Mouse (Mus musculus) C2C12 (cell line): ENCODE results near the gene Sacm1l. TPM values are rescaled to one million over a fixed set of nuclear protein-coding genes. Genes with fewer than 3 reads are reported as not detected.

ENCODE experiments used
- H3K27me3 ChIP-seq: one replicate; pipeline ENCODE4 v1.6.1; 2011; ENCODE audit not compliant: control insufficient read depth, insufficient read depth, insufficient read length
- H3K36me3 ChIP-seq: one replicate; pipeline ENCODE4 v1.6.1; 2011; ENCODE audit not compliant: control insufficient read depth, insufficient read depth
- H3K4me3 ChIP-seq: one replicate; pipeline ENCODE4 v1.5.1; 2011; ENCODE audit warnings: mild to moderate bottlenecking, control low read depth; ENCODE audit not compliant: poor library complexity, insufficient read depth, severe bottlenecking
- H3K79me2 ChIP-seq: one replicate; pipeline ENCODE4 v1.6.1; 2011; ENCODE audit not compliant: control insufficient read depth, insufficient read depth
- H3K79me3 ChIP-seq: one replicate; pipeline ENCODE4 v1.6.1; 2011; ENCODE audit warnings: low read depth, control low read depth
- H3ac ChIP-seq: one replicate; pipeline ENCODE3; 2011; ENCODE audit warnings: low read depth; ENCODE audit not compliant: control insufficient read depth, insufficient read length
- CEBPB ChIP-seq: IDR thresholded peaks from one replicate; pipeline ENCODE4 v1.6.1; 2011; ENCODE audit warnings: low read depth, mild to moderate bottlenecking, control low read depth, moderate library complexity
- CTCF ChIP-seq: IDR thresholded peaks from one replicate; pipeline ENCODE4 v1.5.1; 2011; ENCODE audit not compliant: control insufficient read depth, insufficient read depth, insufficient read length
- FOSL1 ChIP-seq: IDR thresholded peaks from one replicate; pipeline ENCODE4 v1.8.0; 2011; ENCODE audit warnings: mild to moderate bottlenecking, low read length; ENCODE audit not compliant: poor library complexity, insufficient read depth, severe bottlenecking
- MAX ChIP-seq: IDR thresholded peaks from one replicate; pipeline ENCODE4 v1.6.1; 2011; ENCODE audit warnings: mild to moderate bottlenecking, control low read depth
- MYOD1 ChIP-seq: IDR thresholded peaks from one replicate; pipeline ENCODE4 v1.6.1; 2011; ENCODE audit warnings: low read depth; ENCODE audit not compliant: control insufficient read depth, insufficient read length
- MYOG ChIP-seq: IDR thresholded peaks from one replicate; pipeline ENCODE4 v1.6.1; 2011; ENCODE audit not compliant: control insufficient read depth, insufficient read length; ENCODE audit errors: extremely low read depth
- USF1 ChIP-seq: IDR thresholded peaks from one replicate; pipeline ENCODE4 v1.6.1; 2011; ENCODE audit warnings: low read depth, mild to moderate bottlenecking, control low read depth, moderate library complexity
- polyA plus RNA-seq: library from polyadenylated mRNA; unstranded; fragments of >200 nt; fragmentation: generic; extraction: Trizol; gene quantifications from one replicate; pipeline ENCODE4 v1.2.1, GENCODE M21; 2012; ENCODE audit warnings: missing spikeins

Gene Sacm1l
- polyA plus RNA-seq, 1 experiment: 9.1 TPM

GRCm38 (mm10) chr9:123510926-123511325, 18.6 kb upstream of the Sacm1l start:
- no peak overlapping the region for H3K4me3 ChIP-seq
- H3ac ChIP-seq: no peak overlapping the region
- peaks cover 5% of the 10 kb centered on the region for H3K79me3 ChIP-seq
- no peak for TF ChIP-seq MYOD1
- TF ChIP-seq MAX: no peak
- no peak for TF ChIP-seq CTCF
- no peak for TF ChIP-seq USF1
- no peak for TF ChIP-seq CEBPB
- TF ChIP-seq FOSL1: no peak
- no peak for TF ChIP-seq MYOG
- H3K27me3 ChIP-seq: no peaks in the 10 kb centered on the region
- peaks cover 40% of the 10 kb centered on the region for H3K36me3 ChIP-seq
- H3K79me2 ChIP-seq: peaks cover 8% of the 10 kb centered on the region

DNA sequence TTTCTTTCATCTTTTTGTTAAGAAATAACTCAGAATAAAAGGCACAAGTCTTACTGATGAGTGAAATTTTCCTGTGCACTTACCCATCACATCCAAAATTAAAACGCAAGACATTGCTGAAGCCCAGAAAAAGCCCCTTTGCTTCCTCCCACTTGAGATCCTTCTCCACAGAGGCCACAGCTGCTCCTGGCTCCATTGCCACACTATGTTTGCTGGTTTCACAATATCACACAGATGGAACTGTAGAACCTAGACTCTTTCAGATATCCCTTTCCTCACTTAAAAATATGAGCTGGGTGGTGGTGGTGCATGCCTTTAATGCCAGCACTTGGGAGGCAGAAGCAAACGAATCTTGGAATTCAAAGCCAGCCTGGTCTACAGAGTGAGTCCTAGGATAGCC, 17.1 kb upstream of the Sacm1l start:
- no peaks in the 10 kb centered on the region for H3K27me3 ChIP-seq
- H3ac ChIP-seq: no peak overlapping the region
- TF ChIP-seq MAX: no peak
- no peak overlapping the region for H3K4me3 ChIP-seq
- peaks cover 50% of the 10 kb centered on the region for H3K36me3 ChIP-seq
- peaks cover 2% of the 10 kb centered on the region for H3K79me3 ChIP-seq
- H3K79me2 ChIP-seq: no peaks in the 10 kb centered on the region

DNA sequence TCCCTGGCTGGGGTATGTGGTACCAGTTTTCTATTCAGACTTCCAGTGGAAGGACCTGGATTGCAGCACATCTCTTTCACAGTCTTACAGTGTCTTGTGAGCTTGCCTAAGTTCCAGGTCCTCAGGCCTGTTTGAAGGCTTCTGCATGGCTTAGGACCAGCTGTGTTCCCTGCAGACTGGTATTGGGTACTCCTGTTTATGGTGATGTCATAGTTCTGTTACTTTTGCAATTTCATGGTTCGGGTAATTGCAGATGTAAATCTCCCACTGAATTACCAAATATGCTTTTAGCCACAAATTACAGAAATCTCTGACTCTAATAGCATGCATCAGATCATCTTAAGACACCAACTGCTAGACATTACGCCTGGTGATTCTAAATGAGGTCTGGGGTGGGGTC, 14.5 kb upstream of the Sacm1l start:
- Histone ChIP-seq H3ac (no peak overlapping the region), H3K79me3 (no peaks in the 10 kb centered on the region), H3K4me3 (no peak overlapping the region), H3K36me3 (peaks cover 74% of the 10 kb centered on the region), H3K79me2 (no peaks in the 10 kb centered on the region), H3K27me3 (no peaks in the 10 kb centered on the region)
- TF ChIP-seq CTCF (no peak), CEBPB (no peak), FOSL1 (no peak), MYOD1 (no peak), MAX (no peak), USF1 (no peak), MYOG (no peak)

GRCm38 (mm10) chr9:123516641-123517385, 12.7 kb upstream of the Sacm1l start:
- Histone ChIP-seq H3ac (no peak overlapping the region), H3K79me3 (no peaks in the 10 kb centered on the region), H3K79me2 (no peaks in the 10 kb centered on the region), H3K36me3 (peaks cover 71% of the 10 kb centered on the region), H3K4me3 (no peak overlapping the region), H3K27me3 (no peaks in the 10 kb centered on the region)
- TF ChIP-seq CTCF (no peak), CEBPB (no peak), MYOG (no peak), MYOD1 (no peak), USF1 (no peak), FOSL1 (no peak), MAX (no peak)

GRCm38 (mm10) chr9:123518969-123519894, 10.3 kb upstream of the Sacm1l start:
- Histone ChIP-seq H3K4me3 (no peak overlapping the region), H3K36me3 (peaks cover 50% of the 10 kb centered on the region), H3K79me2 (no peaks in the 10 kb centered on the region), H3K27me3 (no peaks in the 10 kb centered on the region), H3K79me3 (no peaks in the 10 kb centered on the region), H3ac (no peak overlapping the region)
- TF ChIP-seq MYOD1 (peak; percentile 81), USF1 (no peak), MAX (no peak), FOSL1 (no peak), CEBPB (no peak), MYOG (no peak), CTCF (no peak)
